Mouse (Mus musculus): Measurements from ENCODE around the gene Grid2.

The Grid2 gene

DNA sequence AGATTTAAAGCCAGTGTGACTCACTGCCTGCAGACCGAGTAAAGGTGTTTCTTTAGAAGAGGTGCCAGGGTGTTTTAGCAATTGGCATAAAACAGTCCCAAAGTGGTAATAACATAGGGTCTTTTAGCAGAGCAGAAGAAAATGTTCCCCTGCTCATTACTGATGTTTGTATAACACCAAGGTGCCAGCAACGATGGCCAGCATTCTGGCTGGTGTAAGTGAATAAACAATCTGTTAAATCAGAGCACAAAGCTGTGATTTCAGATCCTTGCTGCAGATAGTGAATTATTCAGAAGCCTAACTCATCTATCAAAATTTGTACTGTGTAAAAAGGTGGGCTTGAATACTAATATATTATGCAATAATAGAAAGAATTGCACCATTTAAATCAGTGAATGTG, 353.9 kb downstream of the Grid2 start:
- no peak for DNase-seq (ENCODE audit: low read depth, low spot score)

- no peak for DNase-seq (ENCODE audit: low read depth, low spot score)
These were observed 380.3 kb downstream of the Grid2 start for GRCm38 (mm10) chr6:63635970-63636369.

DNA sequence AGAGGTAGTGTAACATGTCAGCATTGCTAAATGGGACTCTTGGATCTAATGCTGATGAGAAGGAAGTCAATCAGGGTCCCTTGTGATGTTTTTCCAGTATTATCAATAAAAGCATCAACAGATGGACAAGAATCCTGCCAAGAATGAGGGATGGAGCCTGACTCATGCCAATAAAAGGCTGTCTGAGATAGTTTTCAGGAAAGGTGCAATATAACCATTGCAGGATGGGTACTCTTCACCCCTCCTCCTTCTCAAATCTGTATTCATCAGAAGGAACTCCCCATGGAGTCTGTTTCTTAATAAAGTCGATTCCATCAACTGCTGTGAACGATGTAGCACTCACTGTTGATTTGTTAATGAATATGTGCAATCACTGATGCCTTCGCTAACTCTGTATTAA, 403.7 kb downstream of the Grid2 start:
- DNase-seq (ENCODE audit: low read depth, low spot score), result no peak

- no peak for DNase-seq (ENCODE audit: low read depth, low spot score)
These were observed 430.0 kb downstream of the Grid2 start for GRCm38 (mm10) chr6:63685689-63686088.

GRCm38 (mm10) chr6:63701684-63702083, 446.0 kb downstream of the Grid2 start:
- DNase-seq (ENCODE audit: low read depth, low spot score), result no peak

GRCm38 (mm10) chr6:63733740-63734139, 478.1 kb downstream of the Grid2 start:
- no peak for DNase-seq (ENCODE audit: low read depth, low spot score)

DNA sequence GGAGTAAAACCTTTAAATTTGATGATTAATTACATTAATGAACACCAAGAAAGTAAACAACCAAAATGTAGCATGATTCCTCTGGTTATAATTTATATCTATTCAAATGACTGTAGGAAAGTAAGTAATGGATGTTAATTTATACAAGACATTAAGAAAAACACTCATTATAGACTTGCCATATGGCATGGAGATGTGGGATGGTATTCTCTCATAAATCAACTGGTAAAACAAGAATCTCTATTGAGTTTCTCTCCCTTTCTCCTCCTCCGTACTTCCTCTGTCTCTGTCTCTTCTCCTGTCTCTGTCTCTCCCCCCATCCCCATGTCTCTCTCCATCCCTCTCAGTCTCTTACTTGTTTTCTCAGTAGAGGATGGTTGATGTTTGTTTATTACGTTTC, 506.9 kb downstream of the Grid2 start:
- no peak for DNase-seq (ENCODE audit: low read depth, low spot score)

DNA sequence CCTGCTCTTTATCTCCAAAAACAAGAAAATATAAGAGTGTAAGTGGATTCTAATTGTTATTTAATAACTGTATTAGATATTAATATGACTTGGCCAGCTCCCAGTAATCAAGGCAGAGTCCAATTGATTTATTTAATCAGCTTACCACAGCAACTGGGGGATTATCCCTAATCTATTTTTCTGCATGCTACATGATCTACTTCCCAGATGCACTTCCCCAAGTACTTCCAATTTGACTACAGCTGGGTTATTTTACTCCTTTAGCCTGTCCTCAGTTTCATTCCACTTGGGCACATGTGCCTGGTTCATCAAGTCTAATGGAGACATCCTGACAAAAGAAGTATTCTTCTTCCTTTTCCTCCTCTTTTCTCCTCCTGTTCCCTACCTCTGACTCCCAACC, 539.0 kb downstream of the Grid2 start:
- no peak for DNase-seq (ENCODE audit: low read depth, low spot score)

DNA sequence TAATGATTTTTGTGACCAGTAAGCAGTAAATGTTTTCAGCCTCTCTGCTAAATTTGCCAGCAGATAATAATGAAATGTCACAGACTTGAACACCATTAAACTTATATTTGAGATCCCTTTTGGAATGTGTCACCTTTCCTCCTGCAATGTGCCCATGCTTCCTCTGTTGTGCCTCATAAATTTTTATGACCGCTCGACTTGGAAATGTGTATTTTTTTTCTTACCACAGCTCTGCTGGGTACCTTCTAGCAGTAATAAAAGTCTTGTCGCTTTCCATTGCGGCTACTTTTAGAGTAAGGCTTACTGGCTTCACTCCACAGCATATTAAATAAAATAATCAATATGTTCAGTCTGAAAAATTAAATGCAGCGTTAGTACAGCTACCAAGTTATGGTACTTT, 564.6 kb downstream of the Grid2 start:
- no peak for DNase-seq (ENCODE audit: low read depth, low spot score)

DNA sequence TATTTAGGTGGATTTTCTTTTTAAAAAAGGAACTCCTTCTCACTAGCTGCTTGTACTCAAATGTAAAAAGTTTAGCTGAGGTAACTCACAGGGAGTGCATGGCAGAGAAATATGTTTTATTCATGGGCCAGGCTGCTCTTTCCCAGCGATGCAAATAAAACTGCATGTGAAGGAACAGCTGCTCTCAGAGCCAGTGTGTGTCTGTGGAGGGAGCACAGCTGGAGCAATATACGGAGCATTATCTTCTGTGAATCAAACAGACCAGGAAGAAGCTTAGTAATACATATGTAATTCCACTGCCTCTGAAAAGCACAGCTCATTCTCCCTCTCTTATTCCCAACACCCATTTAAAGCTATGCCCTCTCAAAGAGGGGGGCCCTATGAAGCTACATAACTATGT, 607.0 kb downstream of the Grid2 start:
- DNase-seq (ENCODE audit: low read depth, low spot score), result no peak

GRCm38 (mm10) chr6:63877088-63877764, 621.5 kb downstream of the Grid2 start:
- no peak for DNase-seq (ENCODE audit: low read depth, low spot score)

GRCm38 (mm10) chr6:63877765-63878345, 622.2 kb downstream of the Grid2 start:
- DNase-seq (ENCODE audit: low read depth, low spot score), result no peak

GRCm38 (mm10) chr6:63894714-63895113, 639.0 kb downstream of the Grid2 start:
- DNase-seq (ENCODE audit: low read depth, low spot score), result no peak

DNA sequence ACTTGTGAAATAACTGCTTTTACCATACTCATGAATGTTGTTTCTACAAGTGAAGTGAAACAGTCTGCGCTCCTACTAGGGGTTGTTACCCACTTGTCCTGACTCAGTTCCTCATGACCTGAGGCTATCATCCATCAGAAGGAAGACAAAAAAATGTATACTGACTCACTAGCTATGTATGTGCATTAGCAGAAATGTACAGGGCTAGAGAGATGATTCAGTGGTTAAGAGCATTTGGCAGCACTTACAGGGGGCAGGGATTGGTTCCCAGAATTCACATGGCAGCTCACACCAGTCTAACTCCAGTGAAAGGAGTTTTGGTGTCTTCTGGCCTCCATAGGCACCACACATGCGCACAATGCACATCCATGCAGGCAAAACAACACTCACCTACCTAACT, 642.5 kb downstream of the Grid2 start:
- DNase-seq (ENCODE audit: low read depth, low spot score), result no peak

DNA sequence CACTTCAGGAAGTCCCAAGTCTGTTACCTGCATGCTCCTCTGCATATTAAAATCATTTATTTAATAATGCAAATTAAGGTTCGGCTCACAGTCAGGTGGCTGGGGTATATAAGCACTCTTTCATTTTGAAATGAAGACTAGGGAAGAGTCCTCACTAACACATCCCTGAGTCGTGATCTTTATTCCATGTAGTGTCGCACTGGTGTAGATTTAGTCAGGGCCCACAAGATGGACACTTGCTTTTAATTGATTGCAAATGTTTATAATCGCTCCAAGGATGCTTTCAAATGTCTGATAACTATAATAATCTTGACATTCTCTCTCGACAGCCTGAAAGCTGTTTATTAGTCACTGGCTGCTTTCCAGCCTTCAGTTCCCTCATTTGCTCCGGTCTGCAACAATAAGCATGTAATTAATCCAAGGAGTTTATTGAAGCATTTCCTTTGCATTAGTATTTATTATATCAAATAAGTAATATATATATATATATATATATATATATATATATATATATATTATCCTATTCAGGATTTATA, 661.4 kb downstream of the Grid2 start:
- no peak for DNase-seq (ENCODE audit: low read depth, low spot score)

DNA sequence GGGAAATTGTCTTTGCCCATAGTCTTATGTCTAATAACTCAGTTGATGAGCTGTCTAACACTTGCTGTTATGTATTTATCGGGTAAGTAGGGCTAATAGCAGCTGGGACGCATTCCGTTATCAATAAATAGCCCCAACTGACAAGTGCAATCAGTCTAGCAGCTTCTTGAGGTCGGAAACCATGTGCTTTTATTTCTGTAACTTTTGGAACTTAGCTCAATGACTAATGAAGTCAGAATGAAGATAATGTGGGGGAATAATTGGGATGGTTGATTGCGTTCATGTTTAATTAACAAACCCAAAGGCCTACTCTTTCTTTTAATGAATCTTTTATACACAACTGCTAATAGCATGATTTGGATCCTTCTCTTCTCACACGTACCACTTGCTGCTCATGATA, 666.3 kb downstream of the Grid2 start:
- no peak for DNase-seq (ENCODE audit: low read depth, low spot score)

DNA sequence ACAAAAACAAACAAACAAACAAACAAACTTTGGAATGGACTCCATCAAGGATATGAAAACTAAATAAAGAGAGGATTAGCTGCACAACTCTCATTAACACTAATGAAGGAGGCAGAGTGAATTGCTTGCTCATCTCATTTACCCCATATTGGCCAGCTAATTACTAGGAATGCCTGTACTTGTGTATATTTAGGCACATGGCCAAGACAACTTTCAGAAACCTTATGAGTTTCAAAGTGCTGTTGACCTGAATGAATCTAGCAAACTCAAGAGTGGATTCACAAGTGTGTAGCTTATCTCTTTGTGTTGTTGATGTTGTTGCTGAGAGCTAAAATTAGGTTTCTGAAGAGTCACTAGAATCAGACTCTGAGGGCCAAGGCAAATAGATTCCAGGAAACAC, 675.5 kb downstream of the Grid2 start:
- no peak for DNase-seq (ENCODE audit: low read depth, low spot score)

DNA sequence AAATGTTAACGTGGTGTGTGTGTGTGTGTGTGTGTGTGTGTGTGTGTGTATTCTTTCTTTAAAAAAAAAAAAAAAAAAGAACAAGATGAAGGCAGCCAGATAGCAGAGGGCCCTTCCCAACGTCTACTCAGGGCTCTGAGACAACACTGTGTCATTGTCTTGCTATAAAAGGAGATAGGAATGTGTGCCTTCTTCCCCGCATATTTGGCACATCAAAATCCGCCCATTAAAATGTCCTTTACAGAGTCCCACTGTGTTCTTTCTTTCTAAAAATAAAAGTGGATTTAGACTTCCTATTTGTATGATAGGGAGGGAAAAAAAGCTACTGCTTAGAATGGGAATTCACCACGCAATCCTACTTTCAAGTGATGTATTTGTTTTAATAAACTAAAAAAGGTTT, 691.0 kb downstream of the Grid2 start:
- DNase-seq (ENCODE audit: low read depth, low spot score), result no peak

DNA sequence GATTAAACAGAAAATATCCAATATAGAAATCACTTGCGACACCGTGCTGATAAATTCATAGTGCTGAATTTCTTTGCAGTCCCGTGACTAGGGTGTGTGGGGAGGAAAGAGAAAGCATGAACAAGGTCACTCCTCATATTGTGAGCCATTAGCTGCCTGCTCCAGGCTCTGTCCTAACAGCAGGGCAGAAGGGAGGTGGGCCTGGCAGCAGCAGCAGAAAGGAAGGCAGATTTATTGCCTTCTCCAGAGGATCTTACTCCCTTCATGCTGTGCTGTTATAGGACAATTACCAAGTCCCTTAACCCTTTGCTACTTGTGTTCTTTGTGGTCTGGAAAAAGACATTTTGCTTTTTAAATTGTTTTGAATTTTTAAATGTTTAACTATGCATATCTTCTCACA, 708.1 kb downstream of the Grid2 start:
- DNase-seq (ENCODE audit: low read depth, low spot score), result no peak

- no peak for DNase-seq (ENCODE audit: low read depth, low spot score)
These were observed 708.6 kb downstream of the Grid2 start for GRCm38 (mm10) chr6:63964269-63964668.

DNA sequence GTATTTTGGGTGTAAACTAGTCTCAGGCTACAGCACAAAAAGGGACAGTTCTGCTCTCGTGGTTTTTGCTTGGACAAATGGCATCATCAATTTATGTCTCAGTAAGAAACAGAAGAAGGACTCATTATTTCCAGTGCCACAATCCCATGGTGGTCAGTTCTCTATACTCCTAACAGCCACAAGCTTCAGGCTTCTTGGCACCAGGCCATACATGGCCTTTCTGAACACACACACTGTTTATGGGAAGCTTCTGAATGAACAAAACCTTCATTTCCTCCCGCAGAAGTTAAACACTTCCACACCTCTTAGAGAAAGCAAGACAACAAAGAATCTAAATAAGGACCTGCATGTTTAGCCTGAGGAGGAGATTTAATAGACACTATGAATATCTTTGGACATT, 709.1 kb downstream of the Grid2 start:
- no peak for DNase-seq (ENCODE audit: low read depth, low spot score)

- no peak for DNase-seq (ENCODE audit: low read depth, low spot score)
These were observed 790.4 kb downstream of the Grid2 start for GRCm38 (mm10) chr6:64046084-64046483.

DNA sequence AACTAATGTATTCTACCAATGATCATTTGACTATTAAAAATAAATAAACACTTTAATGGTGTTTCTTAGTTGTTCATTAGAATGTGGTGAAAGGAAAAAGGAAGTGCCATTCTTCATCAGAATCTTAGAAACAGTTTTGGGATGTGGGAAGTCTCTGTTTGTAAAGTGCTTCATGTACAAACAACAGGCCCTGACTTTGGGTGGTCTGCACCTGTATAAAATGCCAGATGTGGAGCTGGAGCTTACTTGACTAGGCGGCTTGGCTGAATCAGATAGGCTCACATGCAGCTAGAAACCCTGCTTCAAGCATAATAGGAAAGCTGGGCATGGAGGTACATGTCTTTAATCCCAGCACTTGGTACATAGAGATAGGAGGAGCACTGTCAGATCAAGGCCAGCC, 791.1 kb downstream of the Grid2 start:
- no peak for DNase-seq (ENCODE audit: low read depth, low spot score)

- DNase-seq (ENCODE audit: low read depth, low spot score), result no peak
These were observed 792.3 kb downstream of the Grid2 start for GRCm38 (mm10) chr6:64047950-64048349.

Data from WW6 (cell line).